8 mouse cellular contexts compared by ENCODE assay signal in genomic region chr13:63719351-63720207, GRCm38 (mm10).
DNase-seq lines count a peak whose midpoint lies in the region; ATAC-seq and TF ChIP-seq lines count a peak whose summit lies in the region.

No protein-coding gene starts in this region.

- no peak overlapping the region for H3K9ac ChIP-seq in ES-E14 (ENCODE audit: insufficient read depth, low read depth, low read length, poor library complexity, severe bottlenecking)

- in situ Hi-C loops in ES-E14 (cut with MboI; ENCODE audit: low sequenced_read_pairs in 2 of 2, unreplicated experiment in 2 of 2), result no loop called here

- no peaks in the 10 kb centered on the region for H3K9me3 ChIP-seq in ES-E14 (ENCODE audit: control insufficient read depth, insufficient read depth, low read depth, low read length)

- DNase-seq in ES-E14 (ENCODE audit: low read depth, low spot score), result no peak
- DNase-seq in hindlimb bud, embryonic 11.5 days (ENCODE audit: extremely low spot score, low read depth, low spot score), result peak; percentile 24
- peak; percentile 66 for DNase-seq in lung, adult 2 months
- DNase-seq in testis, postnatal 10 days (ENCODE audit: low spot score), result peak; percentile 56
- DNase-seq in left cerebral cortex, adult 8-10 months (ENCODE audit: low spot score in 2 of 2), result no peak
- DNase-seq in gastrocnemius, adult 18-20 months (ENCODE audit: low spot score), result no peak
- DNase-seq in layer of hippocampus, adult 11-12 months (ENCODE audit: low spot score), result no peak

- no peak overlapping the region for H3K4me3 ChIP-seq in ES-E14 (ENCODE audit: insufficient read depth in 1 of 2, low read depth in 1 of 2, low read length in 2 of 2, poor library complexity in 1 of 2, severe bottlenecking in 1 of 2)
- H3K4me3 ChIP-seq in lung, adult 2 months (replicated peaks; ENCODE audit: extremely low read depth, low read depth, low read length), result no peak overlapping the region

- H3K36me3 ChIP-seq in ES-E14 (ENCODE audit: control insufficient read depth, insufficient read depth, low read length, poor library complexity, severe bottlenecking), result no peaks in the 10 kb centered on the region

- ATAC-seq in common myeloid progenitor, adult 5-6 weeks (replicated peaks; ENCODE audit: low read depth, poor library complexity, severe bottlenecking), result peak; percentile 48

- 29% methylated on average over 8 of the region's 8 CpGs for WGBS in lung, adult 2 months

- no peak for TF ChIP-seq CTCF in lung, adult 2 months (IDR thresholded peaks at IDR 0.05; ENCODE audit: insufficient read depth, low read length)

- peaks cover 20 to 23% of the 10 kb centered on the region in 2 experiments for H3K4me1 ChIP-seq in ES-E14 (ENCODE audit: control insufficient read depth in 2 of 2, insufficient read depth in 2 of 2, low read length in 2 of 2, poor library complexity in 1 of 2)
- peaks cover 20% of the 10 kb centered on the region; the same call in 1 of the 2 replicates for H3K4me1 ChIP-seq in lung, adult 2 months (ENCODE audit: control insufficient read depth, insufficient read depth, low read length)

- peak overlapping the region; percentile 51; the same call in 1 of the 2 replicates for H3K27ac ChIP-seq in ES-E14 (ENCODE audit: insufficient read depth, low read depth, low read length, poor library complexity, severe bottlenecking)

- no peak for TF ChIP-seq POLR2A in lung, adult 2 months (IDR thresholded peaks at IDR 0.05; ENCODE audit: borderline replicate concordance, extremely low read depth, low read depth, low read length)

TF ChIP-seq in ES-E14, 5 proteins besides CTCF, POLR2A, EP300 and RAD21:
- no peak for TF ChIP-seq ZC3H11A (IDR thresholded peaks at IDR 0.05; ENCODE audit: borderline replicate concordance, low read depth, low read length)
- no peak; the same call in 1 of the 2 replicates for TF ChIP-seq CHD2 (IDR thresholded peaks at IDR 0.05; ENCODE audit: low read depth, low read length)
- TF ChIP-seq MAFK (IDR thresholded peaks at IDR 0.05; ENCODE audit: insufficient read depth, low read depth, low read length), result no peak
- no peak for TF ChIP-seq HCFC1 (IDR thresholded peaks at IDR 0.05; ENCODE audit: borderline replicate concordance, insufficient read depth, low read length)
- TF ChIP-seq ZNF384 (IDR thresholded peaks at IDR 0.05; ENCODE audit: low read depth, low read length), result no peak

Comparison
In these comparisons a context has a peak if more than half of its experiments do, and no peak if none do; other contexts are left out.
1. DNase-seq: peak in hindlimb bud, embryonic 11.5 days (single experiment), lung, adult 2 months (single experiment) and testis, postnatal 10 days (single experiment); none in ES-E14 (single experiment), left cerebral cortex, adult 8-10 months (0 of 2), gastrocnemius, adult 18-20 months (single experiment) and layer of hippocampus, adult 11-12 months (single experiment).